Mouse (Mus musculus) ovary, postnatal 36 days (tissue): ENCODE results near the gene Antxr1.

ENCODE experiments used
- DNase-seq: peaks from one replicate; pipeline ENCODE4 v3.0.0; 2022; ENCODE audit warnings: low spot score, mixed read lengths

The Antxr1 gene

GRCm38 (mm10) chr6:87139796-87140553 is 195.6 kb downstream of the Antxr1 start:
- DNase-seq: no peak

GRCm38 (mm10) chr6:87138479-87138878 is 197.1 kb downstream of the Antxr1 start:
- no peak for DNase-seq

GRCm38 (mm10) chr6:87133966-87134546 is 201.6 kb downstream of the Antxr1 start:
- no peak for DNase-seq

GRCm38 (mm10) chr6:87133520-87133919 is 202.1 kb downstream of the Antxr1 start:
- DNase-seq: no peak

GRCm38 (mm10) chr6:87131078-87131477 is 204.5 kb downstream of the Antxr1 start:
- no peak for DNase-seq

GRCm38 (mm10) chr6:87130628-87131027 is 205.0 kb downstream of the Antxr1 start:
- no peak for DNase-seq

GRCm38 (mm10) chr6:87129861-87130260 is 205.8 kb downstream of the Antxr1 start:
- DNase-seq: no peak

GRCm38 (mm10) chr6:87127049-87127753 is 208.4 kb downstream of the Antxr1 start:
- peak; percentile 2 for DNase-seq

- DNase-seq: no peak
Observed at GRCm38 (mm10) chr6:87123973-87124372, 211.6 kb downstream of the Antxr1 start.

GRCm38 (mm10) chr6:87123406-87123805 is 212.2 kb downstream of the Antxr1 start:
- no peak for DNase-seq

GRCm38 (mm10) chr6:87121961-87122360 is 213.7 kb downstream of the Antxr1 start:
- no peak for DNase-seq

- peak; percentile 0 for DNase-seq
Observed at GRCm38 (mm10) chr6:87120661-87121060, 215.0 kb downstream of the Antxr1 start.

- DNase-seq: no peak
Observed at GRCm38 (mm10) chr6:87119975-87120374, 215.6 kb downstream of the Antxr1 start.

- DNase-seq: peak; percentile 1
Observed at GRCm38 (mm10) chr6:87119066-87119837, 216.4 kb downstream of the Antxr1 start.

- DNase-seq: peak; percentile 1
Observed at GRCm38 (mm10) chr6:87116596-87116995, 219.0 kb downstream of the Antxr1 start.

GRCm38 (mm10) chr6:87115981-87116380 is 219.6 kb downstream of the Antxr1 start:
- DNase-seq: peak; percentile 1

- no peak for DNase-seq
Observed at GRCm38 (mm10) chr6:87112125-87112524, 223.5 kb downstream of the Antxr1 start.

- no peak for DNase-seq
Observed at GRCm38 (mm10) chr6:87111493-87111892, 224.1 kb downstream of the Antxr1 start.

- DNase-seq: no peak
Observed at GRCm38 (mm10) chr6:87104123-87104796, 231.4 kb downstream of the Antxr1 start, which contains the start of gene D6Ertd527e. D6Ertd527e (plus strand) TSS chr6:87104746.

GRCm38 (mm10) chr6:87103314-87103713 is 232.3 kb downstream of the Antxr1 start:
- no peak for DNase-seq

GRCm38 (mm10) chr6:87102421-87102911 is 233.2 kb downstream of the Antxr1 start:
- DNase-seq: no peak
